Mouse (Mus musculus) neural tube, embryonic 12.5 days (tissue): ENCODE measurements around the gene Dock2. TPM values are rescaled to one million over a fixed set of nuclear protein-coding genes. Genes with fewer than 3 reads are reported as not detected.

Experiments
- ATAC-seq: fragments of 200-750 bp; cut with Nextera tagmentation; 2 replicates; pipeline ENCODE4 v1.8.0; 2017; ENCODE audit warnings: low read depth, mild to moderate bottlenecking, moderate TSS enrichment, moderate library complexity; ENCODE audit not compliant: low FRiP score
- H3K27ac ChIP-seq: fragments of 300-500 bp; sonication (generic); 2 replicates; pipeline ENCODE4 v1.5.1; 2016
- H3K27me3 ChIP-seq: fragments of 300-500 bp; sonication (generic); replicated peaks from 2 replicates; pipeline ENCODE4 v1.6.1; 2016; ENCODE audit warnings: mild to moderate bottlenecking
- H3K36me3 ChIP-seq: fragments of 300-500 bp; sonication (generic); 2 replicates; pipeline ENCODE4 v1.6.1; 2016; ENCODE audit warnings: mild to moderate bottlenecking
- H3K4me1 ChIP-seq: fragments of 300-500 bp; sonication (generic); 2 replicates; pipeline ENCODE4 v1.6.1; 2016
- H3K4me2 ChIP-seq: fragments of 300-500 bp; sonication (generic); replicated peaks from 2 replicates; pipeline ENCODE4 v1.6.1; 2016; ENCODE audit warnings: mild to moderate bottlenecking
- H3K4me3 ChIP-seq: fragments of 300-500 bp; sonication (generic); 2 replicates; pipeline ENCODE4 v1.5.1; 2016
- H3K9ac ChIP-seq: fragments of 300-500 bp; sonication (generic); 2 replicates; pipeline ENCODE4 v1.6.1; 2016; ENCODE audit warnings: mild to moderate bottlenecking
- H3K9me3 ChIP-seq: fragments of 300-500 bp; sonication (generic); 2 replicates; pipeline ENCODE4 v1.6.1; 2016; ENCODE audit warnings: mild to moderate bottlenecking
- WGBS: fragments of 180-500 bp; shearing (Covaris S2); methylation state at CpG from one replicate; pipeline ENCODE4 v1.1.7; 2016; 5-methylcytosine and 5-hydroxymethylcytosine counted together
- polyA plus RNA-seq: library from polyadenylated mRNA; unstranded; fragments of >200 nt; fragmentation: Nextera tagmentation; extraction: Ambion mirVana; gene quantifications from 2 replicates; pipeline ENCODE4 v1.2.1, GENCODE M21; 2016

Dock2 gene
- polyA plus RNA-seq, 1 experiment from 2014 or later: 1.1 TPM

GRCm38 (mm10) chr11:34515301-34515700 is 268.4 kb downstream of the Dock2 start:
- no peaks in the 10 kb centered on the region for H3K27me3 ChIP-seq
- H3K4me2 ChIP-seq: no peak overlapping the region
- no peaks in the 10 kb centered on the region for H3K4me1 ChIP-seq
- no peak for ATAC-seq
- H3K36me3 ChIP-seq: no peaks in the 10 kb centered on the region
- H3K4me3 ChIP-seq: no peak overlapping the region
- WGBS: 64% methylated on average over 4 of the region's 4 CpGs
- H3K27ac ChIP-seq: no peak overlapping the region
- H3K9me3 ChIP-seq: no peaks in the 10 kb centered on the region
- no peak overlapping the region for H3K9ac ChIP-seq

- no peaks in the 10 kb centered on the region for H3K36me3 ChIP-seq
- H3K9ac ChIP-seq: no peak overlapping the region
- 98% methylated on average over 1 of the region's 1 CpGs for WGBS
- no peaks in the 10 kb centered on the region for H3K4me1 ChIP-seq
- H3K4me2 ChIP-seq: no peak overlapping the region
- no peak overlapping the region for H3K4me3 ChIP-seq
- H3K9me3 ChIP-seq: no peaks in the 10 kb centered on the region
- H3K27me3 ChIP-seq: no peaks in the 10 kb centered on the region
- ATAC-seq: no peak
- H3K27ac ChIP-seq: no peak overlapping the region
Measured at GRCm38 (mm10) chr11:34506390-34506789, 277.3 kb downstream of the Dock2 start.

GRCm38 (mm10) chr11:34499663-34500062 is 284.0 kb downstream of the Dock2 start:
- ATAC-seq: no peak
- Histone ChIP-seq H3K9me3 (no peaks in the 10 kb centered on the region), H3K4me1 (peaks cover 1% of the 10 kb centered on the region; the same call in 1 of the 2 replicates), H3K27me3 (no peaks in the 10 kb centered on the region), H3K9ac (no peak overlapping the region), H3K4me2 (no peak overlapping the region), H3K4me3 (no peak overlapping the region), H3K27ac (no peak overlapping the region), H3K36me3 (no peaks in the 10 kb centered on the region)
- 90% methylated on average over 1 of the region's 1 CpGs for WGBS

GRCm38 (mm10) chr11:34494682-34495081 is 289.0 kb downstream of the Dock2 start:
- 47% methylated on average over 4 of the region's 4 CpGs for WGBS
- Histone ChIP-seq H3K9ac (no peak overlapping the region), H3K27me3 (no peaks in the 10 kb centered on the region), H3K36me3 (no peaks in the 10 kb centered on the region), H3K27ac (no peak overlapping the region), H3K9me3 (no peaks in the 10 kb centered on the region), H3K4me3 (no peak overlapping the region), H3K4me2 (no peak overlapping the region), H3K4me1 (peaks cover 7% of the 10 kb centered on the region)
- ATAC-seq: peak; percentile 75

- no peak for ATAC-seq
- no peak overlapping the region for H3K4me3 ChIP-seq
- peaks cover 7% of the 10 kb centered on the region for H3K4me1 ChIP-seq
- no peaks in the 10 kb centered on the region for H3K9me3 ChIP-seq
- 96% methylated on average over 3 of the region's 3 CpGs for WGBS
- no peak overlapping the region for H3K4me2 ChIP-seq
- H3K27me3 ChIP-seq: no peaks in the 10 kb centered on the region
- H3K27ac ChIP-seq: no peak overlapping the region
- no peak overlapping the region for H3K9ac ChIP-seq
- no peaks in the 10 kb centered on the region for H3K36me3 ChIP-seq
Measured at GRCm38 (mm10) chr11:34492986-34493385, 290.7 kb downstream of the Dock2 start.

GRCm38 (mm10) chr11:34492223-34492622 is 291.5 kb downstream of the Dock2 start:
- no peak overlapping the region for H3K27ac ChIP-seq
- peaks cover 7% of the 10 kb centered on the region for H3K4me1 ChIP-seq
- no peak overlapping the region for H3K9ac ChIP-seq
- no peak overlapping the region for H3K4me3 ChIP-seq
- H3K36me3 ChIP-seq: no peaks in the 10 kb centered on the region
- ATAC-seq: no peak
- no peaks in the 10 kb centered on the region for H3K27me3 ChIP-seq
- H3K4me2 ChIP-seq: no peak overlapping the region
- H3K9me3 ChIP-seq: no peaks in the 10 kb centered on the region
- 91% methylated on average over 2 of the region's 2 CpGs for WGBS

- H3K4me1 ChIP-seq: peaks cover 5% of the 10 kb centered on the region
- H3K27ac ChIP-seq: no peak overlapping the region
- WGBS: 81% methylated on average over 6 of the region's 6 CpGs
- no peak overlapping the region for H3K9ac ChIP-seq
- no peak overlapping the region for H3K4me2 ChIP-seq
- no peak overlapping the region for H3K4me3 ChIP-seq
- no peak for ATAC-seq
- no peaks in the 10 kb centered on the region for H3K27me3 ChIP-seq
- H3K9me3 ChIP-seq: 0 out of 2 replicates have a peak, but pooled peaks cover 4% of the 10 kb centered on the region
- no peaks in the 10 kb centered on the region for H3K36me3 ChIP-seq
Measured at GRCm38 (mm10) chr11:34489548-34489947, 294.1 kb downstream of the Dock2 start.

- ATAC-seq: no peak
- WGBS: 75% methylated on average over 5 of the region's 5 CpGs
- H3K9ac ChIP-seq: no peak overlapping the region
Measured at GRCm38 (mm10) chr11:34479301-34479700, 304.4 kb downstream of the Dock2 start.

GRCm38 (mm10) chr11:34469792-34470191 is 313.9 kb downstream of the Dock2 start:
- no peak for ATAC-seq
- WGBS: 80% methylated on average over 2 of the region's 2 CpGs
- no peaks in the 10 kb centered on the region for H3K36me3 ChIP-seq
- H3K9ac ChIP-seq: no peak overlapping the region
- H3K4me1 ChIP-seq: no peaks in the 10 kb centered on the region
- H3K27ac ChIP-seq: no peak overlapping the region
- no peak overlapping the region for H3K4me3 ChIP-seq
- H3K27me3 ChIP-seq: no peaks in the 10 kb centered on the region
- H3K9me3 ChIP-seq: no peaks in the 10 kb centered on the region
- H3K4me2 ChIP-seq: no peak overlapping the region

More at GRCm38 (mm10) chr11:34479301-34479700, 304.4 kb downstream of the Dock2 start:
- Histone ChIP-seq H3K4me3 (no peak overlapping the region), H3K27me3 (no peaks in the 10 kb centered on the region), H3K9me3 (no peaks in the 10 kb centered on the region), H3K4me1 (0 out of 2 replicates have a peak, but pooled peaks cover 5% of the 10 kb centered on the region), H3K4me2 (no peak overlapping the region), H3K36me3 (no peaks in the 10 kb centered on the region), H3K27ac (no peak overlapping the region)

GRCm38 (mm10) chr11:34468571-34468970 is 315.1 kb downstream of the Dock2 start:
- Histone ChIP-seq H3K27ac (no peak overlapping the region), H3K4me2 (no peak overlapping the region), H3K4me1 (no peaks in the 10 kb centered on the region), H3K36me3 (no peaks in the 10 kb centered on the region), H3K9me3 (no peaks in the 10 kb centered on the region), H3K27me3 (no peaks in the 10 kb centered on the region), H3K9ac (no peak overlapping the region), H3K4me3 (no peak overlapping the region)
- 49% methylated on average over 3 of the region's 3 CpGs for WGBS
- ATAC-seq: no peak

- no peak overlapping the region for H3K27ac ChIP-seq
- 52% methylated on average over 1 of the region's 1 CpGs for whole genome bisulfite sequencing
- no peak overlapping the region for H3K4me3 ChIP-seq
- ATAC-seq: no peak
- H3K4me2 ChIP-seq: no peak overlapping the region
- no peak overlapping the region for H3K9ac ChIP-seq
- no peaks in the 10 kb centered on the region for H3K9me3 ChIP-seq
- H3K36me3 ChIP-seq: no peaks in the 10 kb centered on the region
- H3K27me3 ChIP-seq: no peaks in the 10 kb centered on the region
- H3K4me1 ChIP-seq: no peaks in the 10 kb centered on the region
Measured at GRCm38 (mm10) chr11:34467056-34467455, 316.6 kb downstream of the Dock2 start.

GRCm38 (mm10) chr11:34449944-34450343 is 333.7 kb downstream of the Dock2 start:
- no peak overlapping the region for H3K9ac ChIP-seq
- WGBS: 95% methylated on average over 4 of the region's 4 CpGs
- H3K9me3 ChIP-seq: no peaks in the 10 kb centered on the region
- no peak overlapping the region for H3K4me2 ChIP-seq
- no peak overlapping the region for H3K4me3 ChIP-seq
- no peak overlapping the region for H3K27ac ChIP-seq
- no peak for ATAC-seq
- no peaks in the 10 kb centered on the region for H3K36me3 ChIP-seq
- H3K4me1 ChIP-seq: no peaks in the 10 kb centered on the region
- no peaks in the 10 kb centered on the region for H3K27me3 ChIP-seq

GRCm38 (mm10) chr11:34447891-34448290 is 335.8 kb downstream of the Dock2 start:
- Histone ChIP-seq H3K27me3 (no peaks in the 10 kb centered on the region), H3K9me3 (no peaks in the 10 kb centered on the region), H3K4me3 (no peak overlapping the region), H3K27ac (no peak overlapping the region), H3K4me2 (no peak overlapping the region), H3K9ac (no peak overlapping the region), H3K36me3 (no peaks in the 10 kb centered on the region), H3K4me1 (no peaks in the 10 kb centered on the region)
- 45% methylated on average over 4 of the region's 4 CpGs for WGBS
- no peak for ATAC-seq
